In genomic region chr11:78920411-78920939, GRCm38 (mm10) we compare ENCODE assay signal across 24 mouse cellular contexts. TPM values are rescaled to one million over a fixed set of nuclear protein-coding genes. Genes with fewer than 3 reads are reported as not detected.
DNase-seq lines count a peak whose midpoint lies in the region; ATAC-seq and TF ChIP-seq lines count a peak whose summit lies in the region.
"Had no signal": no experiment of that assay in that cellular context is flagged by ENCODE, and none has a peak within 500 bp of the region (broad histone marks: within the 10 kb centered on the region; RNA-seq: fewer than 3 reads in every experiment).

Gene Nos2, plus strand, starts transcription at chr11:78920787.

- peak; percentile 33 to 75 for DNase-seq in adrenal gland, adult (ENCODE audit: inconsistent age in 2 of 2, low spot score in 1 of 2)
- DNase-seq in adrenal gland, postnatal 25 days = no peak
- DNase-seq in 3134 (ENCODE audit: extremely low read depth, insufficient read length, low spot score) (peak; percentile 29), ZHBTc4 (ENCODE audit: low read depth, low spot score) (peak; percentile 11)
- no peak for DNase-seq in lung, postnatal 4 days
- DNase-seq in B cell, adult 2 months = no peak
- DNase-seq in heart, postnatal 10 days = no peak
- DNase-seq: cerebellum, adult 11 months; cerebellum, postnatal 14 days; forebrain, postnatal 0 days; gastrocnemius, postnatal 36 days; kidney, adult 11 months; kidney, postnatal 4 days; layer of hippocampus, adult 9-11 months; liver, embryonic 13.5 days; lung, embryonic 14.5 days; spleen, adult 18-20 months had no signal

- no peaks in the 10 kb centered on the region for H3K9me3 ChIP-seq in intestine, postnatal 0 days (ENCODE audit: control insufficient read depth)
- H3K9me3 ChIP-seq: embryonic facial prominence, embryonic 12.5 days; hindbrain, embryonic 15.5 days; kidney, embryonic 15.5 days; liver, embryonic 13.5 days; midbrain, embryonic 10.5 days; neural tube, embryonic 15.5 days had no signal

- no peak within 1 kb of the TSS for H3K4me2 ChIP-seq in intestine, postnatal 0 days (replicated peaks; ENCODE audit: low read depth)
- H3K4me2 ChIP-seq: embryonic facial prominence, embryonic 12.5 days; hindbrain, embryonic 15.5 days; kidney, embryonic 15.5 days; liver, embryonic 13.5 days; lung, embryonic 14.5 days; neural tube, embryonic 15.5 days had no signal

- no peak for TF ChIP-seq CTCF in intestine, postnatal 0 days (IDR thresholded peaks at IDR 0.05; ENCODE audit: low read depth)

- no peak within 1 kb of the TSS for H3K9ac ChIP-seq in intestine, postnatal 0 days (ENCODE audit: low read depth, low read length)
- H3K9ac ChIP-seq: embryonic facial prominence, embryonic 12.5 days; forebrain, postnatal 0 days; hindbrain, embryonic 15.5 days; kidney, embryonic 15.5 days; liver, embryonic 13.5 days; lung, embryonic 14.5 days; neural tube, embryonic 15.5 days had no signal

- peak; percentile 56 for ATAC-seq in intestine, postnatal 0 days
- ATAC-seq: forebrain, postnatal 0 days had no signal

- no peak within 1 kb of the TSS for H3K4me3 ChIP-seq in intestine, postnatal 0 days (ENCODE audit: low read depth, low read length)
- H3K4me3 ChIP-seq: embryonic facial prominence, embryonic 12.5 days; hindbrain, embryonic 15.5 days; kidney, embryonic 15.5 days; liver, embryonic 13.5 days; midbrain, embryonic 10.5 days; neural tube, embryonic 15.5 days had no signal

- no peaks in the 10 kb centered on the region for H3K4me1 ChIP-seq in intestine, postnatal 0 days (replicated peaks; ENCODE audit: control insufficient read depth, insufficient read depth, low read length)

- 39% methylated on average over 6 of the region's 6 CpGs for WGBS in intestine, postnatal 0 days

- H3K27me3 ChIP-seq in intestine, postnatal 0 days (replicated peaks; ENCODE audit: control insufficient read depth, insufficient read depth, low read length) = peaks cover 18% of the 10 kb centered on the region

- intact Hi-C loops in heart, postnatal 10 days (cut with DNase I) = no loop called here

- no peak within 1 kb of the TSS for H3K27ac ChIP-seq in intestine, postnatal 0 days (ENCODE audit: low read depth, low read length)
- H3K27ac ChIP-seq: embryonic facial prominence, embryonic 12.5 days; hindbrain, embryonic 15.5 days; kidney, embryonic 15.5 days; liver, embryonic 13.5 days; midbrain, embryonic 10.5 days; neural tube, embryonic 15.5 days had no signal

- no peaks in the 10 kb centered on the region for H3K36me3 ChIP-seq in intestine, postnatal 0 days (ENCODE audit: control insufficient read depth, insufficient read depth)
- H3K36me3 ChIP-seq: embryonic facial prominence, embryonic 12.5 days; hindbrain, embryonic 15.5 days; kidney, embryonic 15.5 days; liver, embryonic 13.5 days; midbrain, embryonic 10.5 days; neural tube, embryonic 15.5 days had no signal

RNA-seq across cellular contexts. Expression of gene Nos2, which starts in this region (rescaled TPM):
- 2.0 and 2.4 TPM in 2 replicates for total RNA-seq in adrenal gland, postnatal 25 days (2021)
- polyA plus RNA-seq in intestine, postnatal 0 days (2015; fragmentation: Nextera tagmentation; extraction: Ambion mirVana) = 0.21 and 0.26 TPM in 2 replicates
- total RNA-seq in heart, postnatal 10 days (2021) = 10 to 100 TPM in 1 of 2 experiments, 1 to 10 TPM in 1; 7.3 to 11.1 TPM
- total RNA-seq: hematopoietic stem cell, adult 5-6 weeks had no signal

Comparison
In these comparisons a context has a peak if more than half of its experiments do, and no peak if none do; other contexts are left out.
1. DNase-seq: peak in adrenal gland, adult (2 of 2), 3134 (single experiment) and ZHBTc4 (single experiment); none in adrenal gland, postnatal 25 days (single experiment), lung, postnatal 4 days (0 of 2), B cell, adult 2 months (0 of 2) and heart, postnatal 10 days (0 of 2).
2. Peak in ATAC-seq in intestine, postnatal 0 days; RNA of the gene not detected or under 1 TPM.